In the genomic region with DNA sequence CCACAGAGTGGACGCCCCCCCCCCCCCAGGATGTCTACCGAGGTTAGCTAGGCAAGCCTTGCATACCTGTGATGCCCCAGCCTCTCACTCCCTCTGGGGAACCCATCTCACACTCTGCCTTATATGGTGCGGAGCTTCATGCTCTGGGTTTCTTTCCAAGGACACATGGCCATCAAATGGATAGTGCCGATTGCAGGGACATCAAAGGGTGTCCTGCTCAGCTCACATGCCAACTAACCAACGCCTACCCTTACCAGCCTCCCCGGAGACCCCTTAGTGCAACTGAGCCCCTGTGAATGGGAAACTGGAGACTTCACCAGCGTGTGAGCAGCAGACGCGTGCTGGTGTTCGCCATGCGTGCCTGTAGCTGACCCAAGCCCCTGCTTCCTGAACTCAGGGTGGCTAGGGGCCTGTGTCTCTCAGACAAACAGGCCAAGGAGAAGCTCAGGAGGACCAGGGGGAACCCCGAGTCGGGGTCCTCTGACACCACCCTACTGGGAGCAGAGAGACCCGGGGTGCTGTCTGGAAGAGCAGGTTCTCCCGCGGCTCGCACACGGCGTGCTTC, we compare ENCODE assay signal across 8 mouse cellular contexts. TPM values are rescaled to one million over a fixed set of nuclear protein-coding genes. Genes with fewer than 3 reads are reported as not detected.
A peak's percentile ranks its signal among the peaks of the same experiment; 100 is the strongest.
DNase-seq lines count a peak whose midpoint lies in the region; ATAC-seq and TF ChIP-seq lines count a peak whose summit lies in the region.

No protein-coding gene starts in this region.

- H3K4me3 ChIP-seq in lung, postnatal 0 days (ENCODE audit: low read depth, low read length): peak overlapping the region; percentile 69
- peak overlapping the region; percentile 83 for H3K4me3 ChIP-seq in heart, embryonic 13.5 days
- H3K4me3 ChIP-seq in liver, embryonic 16.5 days (ENCODE audit: low read depth, low read length): peak overlapping the region; percentile 59

- H3K36me3 ChIP-seq in lung, postnatal 0 days (ENCODE audit: insufficient read depth, low read length): no peaks in the 10 kb centered on the region
- no peaks in the 10 kb centered on the region for H3K36me3 ChIP-seq in heart, embryonic 13.5 days
- H3K36me3 ChIP-seq in liver, embryonic 16.5 days (ENCODE audit: control insufficient read depth, insufficient read depth): no peaks in the 10 kb centered on the region

- H3K9me3 ChIP-seq in lung, postnatal 0 days (ENCODE audit: low read length): no peaks in the 10 kb centered on the region
- H3K9me3 ChIP-seq in heart, embryonic 13.5 days: no peaks in the 10 kb centered on the region
- no peaks in the 10 kb centered on the region for H3K9me3 ChIP-seq in liver, embryonic 16.5 days (replicated peaks; ENCODE audit: control insufficient read depth, low read length)

- peaks cover 4% of the 10 kb centered on the region; the same call in 1 of the 2 replicates for H3K4me1 ChIP-seq in lung, postnatal 0 days (ENCODE audit: insufficient read depth, low read depth, low read length)
- H3K4me1 ChIP-seq in heart, embryonic 13.5 days: peaks cover 41% of the 10 kb centered on the region
- H3K4me1 ChIP-seq in liver, embryonic 16.5 days (ENCODE audit: control insufficient read depth, low read depth, low read length): peaks cover 4% of the 10 kb centered on the region

- 8% methylated on average over 14 of the region's 19 CpGs for WGBS in lung, postnatal 0 days
- 7% methylated on average over 19 of the region's 19 CpGs for WGBS in heart, embryonic 13.5 days
- 8% methylated on average over 19 of the region's 19 CpGs for WGBS in liver, embryonic 16.5 days (ENCODE audit: insufficient replicate concordance)

- H3K27me3 ChIP-seq in lung, postnatal 0 days (replicated peaks; ENCODE audit: insufficient read depth, low read length): 0 out of 2 replicates have a peak, but pooled peaks cover 5% of the 10 kb centered on the region
- H3K27me3 ChIP-seq in heart, embryonic 13.5 days (replicated peaks): peaks cover 11% of the 10 kb centered on the region
- peaks cover 38% of the 10 kb centered on the region for H3K27me3 ChIP-seq in liver, embryonic 16.5 days (ENCODE audit: control insufficient read depth, insufficient read depth, low read depth, low read length)

- peak overlapping the region; percentile 97 for H3K4me2 ChIP-seq in lung, postnatal 0 days (replicated peaks; ENCODE audit: low read depth, low read length)
- H3K4me2 ChIP-seq in heart, embryonic 13.5 days: peak overlapping the region; percentile 82
- peak overlapping the region; percentile 63 for H3K4me2 ChIP-seq in liver, embryonic 16.5 days (ENCODE audit: low read depth, low read length)

- no peak for TF ChIP-seq EP300 in lung, postnatal 0 days (IDR thresholded peaks at IDR 0.05)

- TF ChIP-seq CTCF in lung, postnatal 0 days (IDR thresholded peaks at IDR 0.05): no peak

- no peak overlapping the region for H3K27ac ChIP-seq in lung, postnatal 0 days (ENCODE audit: low read length)
- H3K27ac ChIP-seq in heart, embryonic 13.5 days (replicated peaks): 0 out of 2 replicates have a peak overlapping the region, but pooled peaks have one; percentile 24
- no peak overlapping the region for H3K27ac ChIP-seq in liver, embryonic 16.5 days (ENCODE audit: low read length)

- no peak overlapping the region for H3K9ac ChIP-seq in lung, postnatal 0 days (replicated peaks; ENCODE audit: low read depth)
- H3K9ac ChIP-seq in heart, embryonic 13.5 days: peak overlapping the region; percentile 96
- H3K9ac ChIP-seq in liver, embryonic 16.5 days (ENCODE audit: low read depth, low read length): peak overlapping the region; percentile 9; the same call in 1 of the 2 replicates

- 0 out of 2 replicates have a peak, but pooled peaks have one; percentile 1 for ATAC-seq in lung, postnatal 0 days
- no peak for ATAC-seq in heart, embryonic 13.5 days (ENCODE audit: extremely low read depth, insufficient number of reproducible peaks, low FRiP score, low TSS enrichment)
- no peak for ATAC-seq in liver, embryonic 16.5 days (ENCODE audit: low read depth)

- DNase-seq in adrenal gland, adult 2 months: peak; percentile 57
- no peak for DNase-seq in adrenal gland, postnatal 4 days (ENCODE audit: low spot score in 2 of 2)
- no peak for DNase-seq in lung, postnatal 0 days (ENCODE audit: low spot score)
- no peak for DNase-seq in lung, postnatal 4 days
- DNase-seq in left cerebral cortex, adult 9 months (ENCODE audit: low spot score in 2 of 2): no peak
- no peak for DNase-seq in spleen, postnatal 14 days (ENCODE audit: low spot score in 2 of 2)

RNA-seq across cellular contexts. Expression of a gene that starts 0.4 kb away (rescaled TPM):
- total RNA-seq in adrenal gland, adult 2 months (2021): 100 to 1,000 TPM; 324 to 579 TPM
- polyA plus RNA-seq in adrenal gland, adult 2 months (2012; rRNA removed): 702 and 1,082 TPM in 2 replicates
- 100 to 1,000 TPM; 230 to 243 TPM for total RNA-seq in adrenal gland, postnatal 4 days (2021)
- 10.4 and 10.5 TPM in 2 replicates for polyA plus RNA-seq in lung, postnatal 0 days (2015; fragmentation: Nextera tagmentation; extraction: Ambion mirVana)
- polyA plus RNA-seq in heart, embryonic 13.5 days (2015; fragmentation: Nextera tagmentation; extraction: Ambion mirVana): 21.7 and 23.9 TPM in 2 replicates
- polyA plus RNA-seq in liver, embryonic 16.5 days (2015; fragmentation: Nextera tagmentation; extraction: Ambion mirVana): 9.5 and 12.3 TPM in 2 replicates

Comparison
In these comparisons a context has a peak if more than half of its experiments do, and no peak if none do; other contexts are left out.
1. RNA of a gene that starts 0.4 kb away (polyA plus RNA-seq): 702 to 1,082 TPM in adrenal gland, adult 2 months; 21.7 to 23.9 TPM in heart, embryonic 13.5 days, 9.5 to 12.3 TPM in liver, embryonic 16.5 days and 10.4 to 10.5 TPM in lung, postnatal 0 days; every median in the first group is over 10 times any median in the second.
2. Peak in every context shown above with its lines, with median percentiles within 50 percentile points of each other: H3K4me2 ChIP-seq and H3K4me3 ChIP-seq.